Mouse (Mus musculus): Measurements from ENCODE around the gene Anxa9. TPM values are rescaled to one million over a fixed set of nuclear protein-coding genes. Genes with fewer than 3 reads are reported as not detected.

The Anxa9 gene
- polyA plus RNA-seq, 1 experiment from 2014 or later = 2.5 TPM

DNA sequence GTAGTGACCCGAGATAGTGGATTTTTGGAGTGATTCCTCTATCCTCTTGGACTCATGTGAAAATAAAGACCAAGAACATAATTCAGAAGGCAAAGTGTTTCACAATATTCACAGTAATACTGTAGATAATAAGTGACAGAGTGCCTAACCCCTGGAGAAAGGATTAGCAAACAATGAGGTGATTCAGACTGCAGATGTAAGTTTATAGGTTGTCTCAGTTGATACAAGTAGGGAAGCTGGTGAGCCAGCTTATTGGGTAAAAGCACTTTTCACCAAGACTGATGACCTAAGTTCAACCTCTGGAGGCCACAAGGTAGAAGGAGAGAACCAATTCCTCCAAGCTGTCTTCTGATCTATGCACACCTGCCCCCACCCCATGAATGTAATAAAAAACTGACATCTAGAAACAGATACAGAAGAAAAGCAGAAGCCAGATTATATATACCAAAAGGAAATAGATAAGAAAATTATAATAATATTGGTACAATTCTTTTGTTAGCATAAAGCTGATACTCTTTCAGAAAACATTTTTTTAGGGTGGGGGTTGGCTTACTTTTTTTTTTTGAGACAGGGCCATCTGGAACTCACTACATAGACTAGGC is 21.9 kb upstream of the Anxa9 start:
- H3K9me3 ChIP-seq (replicated peaks; ENCODE audit: control insufficient read depth, low read length) = no peaks in the 10 kb centered on the region
- ATAC-seq (ENCODE audit: low read depth) = no peak
- H3K27ac ChIP-seq (ENCODE audit: low read length) = no peak overlapping the region
- H3K4me1 ChIP-seq (ENCODE audit: control insufficient read depth, low read depth, low read length) = no peaks in the 10 kb centered on the region
- H3K36me3 ChIP-seq (ENCODE audit: control insufficient read depth, insufficient read depth) = peaks cover 38% of the 10 kb centered on the region
- H3K9ac ChIP-seq (ENCODE audit: low read depth, low read length) = no peak overlapping the region
- H3K27me3 ChIP-seq (ENCODE audit: control insufficient read depth, insufficient read depth, low read depth, low read length) = no peaks in the 10 kb centered on the region
- WGBS (ENCODE audit: insufficient replicate concordance) = 70% methylated on average over 1 of the region's 1 CpGs
- no peak overlapping the region for H3K4me3 ChIP-seq (ENCODE audit: low read depth, low read length)
- H3K4me2 ChIP-seq (ENCODE audit: low read depth, low read length) = no peak overlapping the region

DNA sequence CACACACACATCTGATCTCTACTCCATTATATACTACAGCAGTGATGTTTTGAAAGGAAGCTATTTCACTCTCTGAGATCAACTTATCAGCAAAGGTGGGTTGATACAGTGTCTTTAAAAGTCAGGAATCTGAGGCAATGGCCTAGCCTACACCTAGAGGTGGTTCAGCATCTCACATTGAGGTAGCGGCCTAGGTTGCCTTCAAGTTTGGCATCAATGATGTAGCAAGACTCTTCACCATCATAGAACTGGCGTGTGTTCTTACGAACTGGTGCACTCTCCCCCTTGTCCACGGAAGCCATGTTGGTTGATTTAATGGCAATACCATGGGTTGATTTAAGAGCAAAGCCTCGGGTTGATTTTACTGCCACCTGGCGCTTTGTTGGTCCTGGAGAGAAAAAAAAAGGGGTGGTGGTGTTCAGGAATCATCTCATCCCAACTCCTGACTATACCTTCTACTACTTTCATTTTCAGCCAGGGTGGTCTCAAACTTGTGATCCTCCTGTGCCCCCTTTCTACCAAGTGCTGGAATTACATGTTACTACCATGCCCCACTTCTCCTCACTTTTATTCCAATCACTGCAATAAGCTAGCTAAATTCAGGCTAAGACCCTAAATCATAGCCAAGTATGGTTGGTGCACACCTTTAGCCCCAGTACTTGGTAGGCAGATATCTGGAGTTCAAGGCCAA is 17.6 kb upstream of the Anxa9 start:
- H3K36me3 ChIP-seq (ENCODE audit: control insufficient read depth, insufficient read depth) = peaks cover 60% of the 10 kb centered on the region

DNA sequence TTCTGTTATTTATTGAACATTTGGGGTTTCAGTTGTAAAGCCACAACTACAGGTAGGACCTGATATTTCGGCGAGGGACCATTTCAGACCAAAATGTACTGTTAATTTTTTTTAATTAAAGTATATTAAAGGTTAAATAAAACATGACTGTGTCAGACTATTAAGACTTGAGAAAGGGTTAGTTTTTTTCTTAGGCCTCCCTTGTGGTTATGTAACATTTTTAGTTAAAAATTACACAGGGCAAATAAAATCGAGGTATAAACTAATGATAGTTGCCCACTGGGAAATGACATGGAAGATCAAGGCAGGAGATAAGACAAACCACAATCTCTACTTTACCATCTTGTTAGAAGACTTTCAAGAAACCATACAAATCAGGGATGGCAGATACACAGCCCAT is 16.5 kb upstream of the Anxa9 start:
- no peaks in the 10 kb centered on the region for H3K9me3 ChIP-seq (replicated peaks; ENCODE audit: control insufficient read depth, low read length)
- ATAC-seq (ENCODE audit: low read depth) = no peak
- H3K9ac ChIP-seq (ENCODE audit: low read depth, low read length) = no peak overlapping the region
- H3K4me2 ChIP-seq (ENCODE audit: low read depth, low read length) = no peak overlapping the region
- H3K4me3 ChIP-seq (ENCODE audit: low read depth, low read length) = no peak overlapping the region
- H3K27me3 ChIP-seq (ENCODE audit: control insufficient read depth, insufficient read depth, low read depth, low read length) = no peaks in the 10 kb centered on the region
- WGBS (ENCODE audit: insufficient replicate concordance) = 55% methylated on average over 3 of the region's 3 CpGs
- H3K4me1 ChIP-seq (ENCODE audit: control insufficient read depth, low read depth, low read length) = peaks cover 16% of the 10 kb centered on the region
- no peak overlapping the region for H3K27ac ChIP-seq (ENCODE audit: low read length)
- H3K36me3 ChIP-seq (ENCODE audit: control insufficient read depth, insufficient read depth) = peaks cover 60% of the 10 kb centered on the region

More for the DNA sequence above, 17.6 kb upstream of the Anxa9 start:
- peaks cover 7% of the 10 kb centered on the region; the same call in 1 of the 2 replicates for H3K4me1 ChIP-seq (ENCODE audit: control insufficient read depth, low read depth, low read length)
- H3K4me3 ChIP-seq (ENCODE audit: low read depth, low read length) = no peak overlapping the region
- H3K27ac ChIP-seq (ENCODE audit: low read length) = no peak overlapping the region
- no peak for ATAC-seq (ENCODE audit: low read depth)
- H3K27me3 ChIP-seq (ENCODE audit: control insufficient read depth, insufficient read depth, low read depth, low read length) = no peaks in the 10 kb centered on the region
- H3K9ac ChIP-seq (ENCODE audit: low read depth, low read length) = no peak overlapping the region
- WGBS (ENCODE audit: insufficient replicate concordance) = 80% methylated on average over 6 of the region's 6 CpGs
- H3K9me3 ChIP-seq (replicated peaks; ENCODE audit: control insufficient read depth, low read length) = no peaks in the 10 kb centered on the region
- H3K4me2 ChIP-seq (ENCODE audit: low read depth, low read length) = no peak overlapping the region

DNA sequence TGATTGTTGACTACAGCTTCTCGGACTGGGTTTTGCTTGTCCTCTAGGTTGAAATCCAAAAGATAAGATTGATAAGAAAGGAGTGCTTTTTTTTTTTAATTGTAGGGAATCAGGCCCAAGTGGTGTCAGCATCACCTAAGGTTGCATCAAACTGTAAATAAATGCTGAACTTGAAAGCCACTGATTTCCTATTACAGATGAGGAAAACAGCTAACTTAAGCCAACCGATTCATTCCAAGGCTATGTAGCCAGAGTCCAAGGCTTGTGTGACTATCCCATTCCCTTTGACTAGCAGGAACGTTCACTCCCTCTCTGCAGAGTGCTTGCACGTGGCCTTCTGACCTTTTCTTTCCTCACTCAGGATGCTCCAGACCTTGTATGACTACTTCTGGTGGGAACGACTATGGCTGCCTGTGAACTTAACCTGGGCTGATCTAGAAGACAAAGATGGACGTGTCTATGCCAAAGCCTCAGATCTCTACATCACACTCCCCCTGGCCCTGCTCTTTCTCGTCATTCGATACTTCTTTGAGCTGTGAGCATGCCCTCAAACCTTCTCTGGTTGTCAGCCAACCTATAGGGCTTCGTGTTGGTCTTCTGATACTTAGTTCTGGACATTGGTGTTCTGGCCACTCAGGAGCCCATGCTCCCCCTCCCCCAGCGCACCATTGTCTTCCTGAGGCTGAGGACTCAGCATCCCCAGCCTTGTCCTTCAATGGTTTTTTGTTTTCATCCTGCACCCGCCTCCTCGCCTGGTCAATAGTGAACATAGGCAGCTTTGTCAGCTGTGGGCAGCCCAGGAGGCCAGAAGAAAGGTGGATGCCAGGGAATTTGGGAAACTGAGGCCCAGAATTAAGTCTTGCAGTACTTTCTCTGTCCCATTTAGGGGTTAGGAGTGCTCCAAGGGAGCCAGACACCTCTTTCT is 13.0 kb upstream of the Anxa9 start:
- Histone ChIP-seq H3K4me2 (ENCODE audit: low read depth, low read length) (peak overlapping the region; percentile 41; the same call in 1 of the 2 replicates), H3K4me1 (ENCODE audit: control insufficient read depth, low read depth, low read length) (peaks cover 40% of the 10 kb centered on the region), H3K27me3 (ENCODE audit: control insufficient read depth, insufficient read depth, low read depth, low read length) (no peaks in the 10 kb centered on the region), H3K36me3 (ENCODE audit: control insufficient read depth, insufficient read depth) (peaks cover 41% of the 10 kb centered on the region), H3K27ac (ENCODE audit: low read length) (no peak overlapping the region), H3K4me3 (ENCODE audit: low read depth, low read length) (no peak overlapping the region), H3K9ac (ENCODE audit: low read depth, low read length) (no peak overlapping the region), H3K9me3 (replicated peaks; ENCODE audit: control insufficient read depth, low read length) (no peaks in the 10 kb centered on the region)
- WGBS (ENCODE audit: insufficient replicate concordance) = 73% methylated on average over 12 of the region's 12 CpGs
- ATAC-seq (ENCODE audit: low read depth) = no peak

DNA sequence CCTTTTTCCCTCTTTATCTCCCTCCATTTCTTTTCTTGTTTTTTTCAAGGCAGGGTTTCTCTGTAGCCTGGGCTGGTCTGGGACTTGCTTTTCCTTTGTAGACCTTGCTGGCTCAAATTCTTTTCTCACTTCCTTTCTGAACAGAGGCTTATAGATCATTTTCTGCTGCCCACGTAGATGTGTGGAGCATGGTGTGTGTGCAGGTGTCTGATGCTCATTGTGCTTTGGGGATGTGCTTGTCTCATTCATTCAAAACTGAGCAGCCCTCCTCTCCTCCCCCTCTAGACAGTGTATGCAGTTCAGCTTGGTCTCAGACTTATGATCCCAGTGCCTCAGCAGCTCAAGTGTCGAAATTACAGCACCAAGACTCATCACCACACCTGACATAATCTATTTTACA is 12.1 kb upstream of the Anxa9 start:
- H3K27ac ChIP-seq (ENCODE audit: low read length) = peak overlapping the region; percentile 70

DNA sequence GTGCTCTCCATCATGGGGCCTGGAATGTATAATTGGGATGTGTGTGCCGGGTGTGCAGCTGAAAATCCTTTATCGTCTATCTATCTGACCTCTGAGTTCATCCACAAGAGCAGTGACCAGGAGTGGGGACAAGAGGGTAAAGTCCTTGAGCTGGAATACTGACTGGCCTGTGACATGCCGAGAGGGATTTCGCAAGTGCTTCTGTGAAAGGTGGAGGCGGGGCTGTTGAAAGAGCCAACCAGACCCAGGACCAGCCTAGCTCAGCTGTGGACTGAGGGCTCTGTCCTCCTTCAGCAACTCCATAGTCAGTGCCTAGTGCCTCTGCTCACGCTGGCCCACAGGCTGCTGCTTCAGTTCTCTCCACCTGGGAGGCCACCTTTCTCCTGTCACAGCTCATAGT is 11.6 kb upstream of the Anxa9 start:
- peak overlapping the region; percentile 42 for H3K9ac ChIP-seq (ENCODE audit: low read depth, low read length)
- peaks cover 53% of the 10 kb centered on the region for H3K4me1 ChIP-seq (ENCODE audit: control insufficient read depth, low read depth, low read length)
- WGBS (ENCODE audit: insufficient replicate concordance) = 64% methylated on average over 6 of the region's 6 CpGs
- ATAC-seq (ENCODE audit: low read depth) = peak; percentile 44
- peak overlapping the region; percentile 70 for H3K27ac ChIP-seq (ENCODE audit: low read length)
- peak overlapping the region; percentile 97 for H3K4me2 ChIP-seq (ENCODE audit: low read depth, low read length)
- peaks cover 30% of the 10 kb centered on the region for H3K36me3 ChIP-seq (ENCODE audit: control insufficient read depth, insufficient read depth)
- H3K27me3 ChIP-seq (ENCODE audit: control insufficient read depth, insufficient read depth, low read depth, low read length) = no peaks in the 10 kb centered on the region
- no peaks in the 10 kb centered on the region for H3K9me3 ChIP-seq (replicated peaks; ENCODE audit: control insufficient read depth, low read length)
- peak overlapping the region; percentile 24 for H3K4me3 ChIP-seq (ENCODE audit: low read depth, low read length)

More for the DNA sequence above, 12.1 kb upstream of the Anxa9 start:
- ATAC-seq (ENCODE audit: low read depth) = no peak
- Histone ChIP-seq H3K27me3 (ENCODE audit: control insufficient read depth, insufficient read depth, low read depth, low read length) (no peaks in the 10 kb centered on the region), H3K4me2 (ENCODE audit: low read depth, low read length) (peak overlapping the region; percentile 41), H3K4me3 (ENCODE audit: low read depth, low read length) (peak overlapping the region; percentile 24), H3K9ac (ENCODE audit: low read depth, low read length) (peak overlapping the region; percentile 42), H3K9me3 (replicated peaks; ENCODE audit: control insufficient read depth, low read length) (no peaks in the 10 kb centered on the region), H3K4me1 (ENCODE audit: control insufficient read depth, low read depth, low read length) (peaks cover 47% of the 10 kb centered on the region), H3K36me3 (ENCODE audit: control insufficient read depth, insufficient read depth) (peaks cover 35% of the 10 kb centered on the region)
- 43% methylated on average over 2 of the region's 2 CpGs for WGBS (ENCODE audit: insufficient replicate concordance)

DNA sequence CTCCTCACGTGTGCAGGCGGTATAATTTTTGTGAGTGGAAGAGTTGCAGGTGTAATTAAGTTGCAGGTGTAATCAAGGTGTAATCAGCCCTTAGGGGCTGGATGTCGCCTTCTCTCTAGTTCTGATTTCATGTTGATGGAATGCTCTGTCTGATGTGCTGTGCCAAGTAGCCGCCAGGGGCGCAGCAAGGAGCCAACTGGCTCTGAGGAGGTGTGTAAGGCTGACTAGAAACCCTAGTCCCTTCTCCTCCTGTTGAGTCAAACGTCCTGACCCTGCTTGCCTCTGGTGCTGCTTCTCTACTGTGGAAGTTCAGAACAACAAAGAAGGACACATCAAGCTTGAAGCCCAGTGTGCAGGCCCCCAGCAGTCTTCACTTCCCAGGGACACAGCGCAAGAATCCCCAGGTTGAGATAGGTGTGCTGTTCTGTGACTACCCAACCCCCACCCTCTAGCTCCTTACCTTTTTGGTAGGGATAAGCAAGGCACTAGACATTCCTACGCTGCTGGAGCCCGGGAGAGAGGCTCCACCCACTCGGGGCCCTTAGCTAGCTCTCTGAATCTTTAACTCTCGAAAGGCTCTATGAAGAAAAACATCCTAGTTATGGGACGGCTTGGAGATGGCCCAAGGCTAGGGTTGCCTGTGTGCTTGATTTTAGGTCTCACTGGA is 10.6 kb upstream of the Anxa9 start:
- Histone ChIP-seq H3K36me3 (ENCODE audit: control insufficient read depth, insufficient read depth) (peaks cover 25% of the 10 kb centered on the region), H3K9ac (ENCODE audit: low read depth, low read length) (peak overlapping the region; percentile 29), H3K4me3 (ENCODE audit: low read depth, low read length) (peak overlapping the region; percentile 18), H3K4me1 (ENCODE audit: control insufficient read depth, low read depth, low read length) (peaks cover 63% of the 10 kb centered on the region), H3K27me3 (ENCODE audit: control insufficient read depth, insufficient read depth, low read depth, low read length) (no peaks in the 10 kb centered on the region), H3K9me3 (replicated peaks; ENCODE audit: control insufficient read depth, low read length) (no peaks in the 10 kb centered on the region), H3K27ac (ENCODE audit: low read length) (peak overlapping the region; percentile 75), H3K4me2 (ENCODE audit: low read depth, low read length) (peak overlapping the region; percentile 97)
- 23% methylated on average over 12 of the region's 12 CpGs for WGBS (ENCODE audit: insufficient replicate concordance)
- ATAC-seq (ENCODE audit: low read depth) = no peak

DNA sequence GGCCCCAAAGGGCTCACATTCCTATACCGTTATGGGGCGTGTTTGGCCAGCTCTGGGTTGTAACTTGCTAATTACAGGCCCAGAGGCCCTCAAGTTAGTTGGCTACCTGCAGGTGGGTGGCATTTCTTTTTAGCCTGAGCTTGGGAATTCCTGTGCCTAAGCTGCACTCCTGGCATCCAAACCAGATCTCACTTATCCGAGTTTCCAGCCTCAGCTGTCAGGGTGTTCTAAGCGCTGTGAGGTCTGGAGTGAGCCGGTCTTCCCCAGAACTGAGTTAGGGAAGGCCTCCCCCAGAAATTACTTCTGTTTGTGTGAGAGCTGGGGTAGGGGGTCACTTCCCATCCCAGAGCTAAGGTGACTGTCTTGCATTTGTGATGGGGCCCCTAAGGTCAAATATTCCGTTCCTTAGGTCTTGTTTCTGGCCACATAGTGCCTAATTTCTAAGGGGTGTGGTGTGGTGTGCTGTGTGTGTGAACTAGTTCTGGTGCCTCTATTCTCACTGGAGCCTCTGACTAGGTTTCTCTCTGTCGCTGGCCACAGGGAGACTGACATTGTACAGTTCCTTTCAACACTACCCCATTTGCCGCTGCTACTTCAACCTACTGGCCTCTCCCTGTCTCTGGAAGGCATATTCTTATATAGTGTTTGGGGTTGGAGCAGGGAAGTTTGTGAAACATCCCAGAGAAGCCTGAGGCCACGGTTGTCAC is 9.0 kb upstream of the Anxa9 start:
- Histone ChIP-seq H3K4me3 (ENCODE audit: low read depth, low read length) (peak overlapping the region; percentile 90), H3K27ac (ENCODE audit: low read length) (peak overlapping the region; percentile 91), H3K27me3 (ENCODE audit: control insufficient read depth, insufficient read depth, low read depth, low read length) (no peaks in the 10 kb centered on the region), H3K4me2 (ENCODE audit: low read depth, low read length) (peak overlapping the region; percentile 97), H3K9ac (ENCODE audit: low read depth, low read length) (peak overlapping the region; percentile 97), H3K9me3 (replicated peaks; ENCODE audit: control insufficient read depth, low read length) (no peaks in the 10 kb centered on the region), H3K36me3 (ENCODE audit: control insufficient read depth, insufficient read depth) (peaks cover 10% of the 10 kb centered on the region), H3K4me1 (ENCODE audit: control insufficient read depth, low read depth, low read length) (peaks cover 77% of the 10 kb centered on the region)
- ATAC-seq (ENCODE audit: low read depth) = no peak
- 2% methylated on average over 9 of the region's 9 CpGs for WGBS (ENCODE audit: insufficient replicate concordance)
